Mouse (Mus musculus) bone marrow, adult 2 months (tissue): ENCODE data around the gene Rimklb.
"Not testable (repeated sequence)": the region's sequence is repeated elsewhere in the genome, so short reads cannot be mapped to it uniquely, and the experiment has no call there.

Source experiments
- CTCF ChIP-seq: fragments of 200-500 bp; IDR thresholded peaks from 2 replicates; pipeline ENCODE4 v1.5.1; 2011; ENCODE audit warnings: low read length, control low read depth; ENCODE audit not compliant: control insufficient read depth, insufficient read depth
- POLR2A ChIP-seq: fragments of 200-500 bp; IDR thresholded peaks from 2 replicates; pipeline ENCODE4 v1.6.1; 2011; ENCODE audit warnings: low read depth, mild to moderate bottlenecking, control low read depth, low read length, borderline replicate concordance; ENCODE audit not compliant: control insufficient read depth

- TF ChIP-seq CTCF, POLR2A: not testable (repeated sequence)
Observed at GRCm38 (mm10) chr6:122542459-122542858, 43.9 kb upstream of the Rimklb start.
